Mouse (Mus musculus): Measurements from ENCODE around the gene Dclk3.

GRCm38 (mm10) chr9:111440446-111440845 is 1.6 kb downstream of the Dclk3 start:
- TF ChIP-seq CTCF (conservative IDR thresholded peaks at IDR 0.05; ENCODE audit: low read length) (no peak), NANOG (IDR thresholded peaks at IDR 0.05; ENCODE audit: borderline replicate concordance, low read length) (no peak), POU5F1 (IDR thresholded peaks at IDR 0.05; ENCODE audit: borderline replicate concordance, low read length) (no peak)

Measured in E14TG2a.4 (cell line).